Mouse (Mus musculus) neural tube, embryonic 11.5 days (tissue): ENCODE data around the gene Rpp14. TPM values are rescaled to one million over a fixed set of nuclear protein-coding genes. Genes with fewer than 3 reads are reported as not detected.

Experiments used
- ATAC-seq: fragments of 200-750 bp; cut with Nextera tagmentation; 2 replicates; pipeline ENCODE4 v1.8.0; 2017; ENCODE audit warnings: moderate number of reproducible peaks, mild to moderate bottlenecking, moderate TSS enrichment, moderate library complexity; ENCODE audit not compliant: insufficient read depth, low FRiP score, low TSS enrichment
- DNase-seq: peaks from one replicate; pipeline ENCODE4 v3.0.0-alpha.2; 2015; ENCODE audit warnings: low spot score
- H3K27ac ChIP-seq: fragments of 300-500 bp; sonication (generic); 2 replicates; pipeline ENCODE4 v1.5.1; 2014; ENCODE audit warnings: low read depth, mild to moderate bottlenecking, low read length
- H3K27me3 ChIP-seq: fragments of 300-500 bp; sonication (generic); 2 replicates; pipeline ENCODE4 v1.6.1; 2014; ENCODE audit warnings: mild to moderate bottlenecking, low read length, mixed read lengths; ENCODE audit not compliant: control insufficient read depth, insufficient read depth
- H3K36me3 ChIP-seq: fragments of 300-500 bp; sonication (generic); 2 replicates; pipeline ENCODE4 v1.6.1; 2014; ENCODE audit warnings: mild to moderate bottlenecking, low read length, moderate library complexity, mixed read lengths; ENCODE audit not compliant: control insufficient read depth, insufficient read depth
- H3K4me1 ChIP-seq: fragments of 300-500 bp; sonication (generic); 2 replicates; pipeline ENCODE4 v1.6.1; 2014; ENCODE audit warnings: low read length, mixed read lengths; ENCODE audit not compliant: control insufficient read depth, insufficient read depth
- H3K4me2 ChIP-seq: fragments of 300-500 bp; sonication (generic); 2 replicates; pipeline ENCODE4 v1.6.1; 2014; ENCODE audit warnings: low read depth, mild to moderate bottlenecking, moderate library complexity
- H3K4me3 ChIP-seq: fragments of 300-500 bp; sonication (generic); 2 replicates; pipeline ENCODE4 v1.5.1; 2014; ENCODE audit warnings: low read depth, low read length
- H3K9ac ChIP-seq: fragments of 300-500 bp; sonication (generic); 2 replicates; pipeline ENCODE4 v1.6.1; 2014; ENCODE audit warnings: mild to moderate bottlenecking, low read length
- H3K9me3 ChIP-seq: fragments of 300-500 bp; sonication (generic); 2 replicates; pipeline ENCODE4 v1.6.1; 2016; ENCODE audit warnings: low read length; ENCODE audit not compliant: control insufficient read depth
- WGBS: fragments of 180-500 bp; shearing (Covaris S2); extraction: QIAGEN DNeasy Blood & Tissue Kit; methylation state at CpG from one replicate; pipeline ENCODE4 v1.1.7; 2014; 5-methylcytosine and 5-hydroxymethylcytosine counted together
- polyA plus RNA-seq: library from polyadenylated mRNA; unstranded; fragments of >200 nt; fragmentation: Nextera tagmentation; extraction: Ambion mirVana; gene quantifications from 2 replicates; pipeline ENCODE4 v1.2.1, GENCODE M21; 2014

Rpp14 gene
- polyA plus RNA-seq, 1 experiment from 2014 or later = 55.1 TPM

- Histone ChIP-seq H3K9me3 (0 out of 2 replicates have a peak, but pooled peaks cover under 1% of the 10 kb centered on the region), H3K4me3 (peak overlapping the region; percentile 63), H3K27me3 (no peaks in the 10 kb centered on the region), H3K4me1 (no peaks in the 10 kb centered on the region; the same call in 1 of the 2 replicates), H3K9ac (peak overlapping the region; percentile 79), H3K27ac (peak overlapping the region; percentile 78; the same call in 1 of the 2 replicates), H3K36me3 (0 out of 2 replicates have a peak, but pooled peaks cover 2% of the 10 kb centered on the region), H3K4me2 (peak overlapping the region; percentile 64)
- DNase-seq (no peak), ATAC-seq (peak; percentile 62)
- 8% methylated on average over 11 of the region's 11 CpGs for WGBS
Measured at GRCm38 (mm10) chr14:8080718-8081117, 551 bp downstream of the Rpp14 start.

GRCm38 (mm10) chr14:8082949-8083348 lies 2.8 kb downstream of the Rpp14 start:
- ATAC-seq (no peak), DNase-seq (no peak)

GRCm38 (mm10) chr14:8089016-8089415 lies 8.8 kb downstream of the Rpp14 start:
- Histone ChIP-seq H3K36me3 (peaks cover 9% of the 10 kb centered on the region; the same call in 1 of the 2 replicates), H3K27me3 (no peaks in the 10 kb centered on the region), H3K27ac (no peak overlapping the region), H3K9ac (no peak overlapping the region), H3K9me3 (no peaks in the 10 kb centered on the region), H3K4me3 (no peak overlapping the region), H3K4me2 (no peak overlapping the region), H3K4me1 (no peaks in the 10 kb centered on the region)
- WGBS = 95% methylated on average over 2 of the region's 2 CpGs
- ATAC-seq (no peak), DNase-seq (no peak)

More at GRCm38 (mm10) chr14:8082949-8083348, 2.8 kb downstream of the Rpp14 start:
- H3K9me3 ChIP-seq = no peaks in the 10 kb centered on the region
- H3K36me3 ChIP-seq = peaks cover 5% of the 10 kb centered on the region; the same call in 1 of the 2 replicates
- no peak overlapping the region for H3K4me2 ChIP-seq
- no peak overlapping the region for H3K9ac ChIP-seq
- no peak overlapping the region for H3K4me3 ChIP-seq
- H3K4me1 ChIP-seq = no peaks in the 10 kb centered on the region; the same call in 1 of the 2 replicates
- whole genome bisulfite sequencing = 93% methylated on average over 1 of the region's 1 CpGs
- no peak overlapping the region for H3K27ac ChIP-seq
- H3K27me3 ChIP-seq = no peaks in the 10 kb centered on the region

- 92% methylated on average over 2 of the region's 2 CpGs for WGBS
Measured at GRCm38 (mm10) chr14:8092573-8092972, 12.4 kb downstream of the Rpp14 start.

GRCm38 (mm10) chr14:8093427-8093826 lies 13.3 kb downstream of the Rpp14 start:
- no peaks in the 10 kb centered on the region for H3K4me1 ChIP-seq
- no peak overlapping the region for H3K4me3 ChIP-seq
- H3K4me2 ChIP-seq = no peak overlapping the region
- ATAC-seq (no peak), DNase-seq (peak; percentile 18)
- no peak overlapping the region for H3K27ac ChIP-seq
- H3K27me3 ChIP-seq = no peaks in the 10 kb centered on the region
- H3K9ac ChIP-seq = no peak overlapping the region
- no peaks in the 10 kb centered on the region for H3K9me3 ChIP-seq
- H3K36me3 ChIP-seq = peaks cover 3% of the 10 kb centered on the region; the same call in 1 of the 2 replicates
- WGBS = 53% methylated on average over 5 of the region's 5 CpGs

More at GRCm38 (mm10) chr14:8092573-8092972, 12.4 kb downstream of the Rpp14 start:
- Histone ChIP-seq H3K27ac (no peak overlapping the region), H3K36me3 (peaks cover 3% of the 10 kb centered on the region; the same call in 1 of the 2 replicates), H3K9me3 (no peaks in the 10 kb centered on the region), H3K4me3 (no peak overlapping the region), H3K4me2 (no peak overlapping the region), H3K9ac (no peak overlapping the region), H3K4me1 (no peaks in the 10 kb centered on the region), H3K27me3 (no peaks in the 10 kb centered on the region)
- DNase-seq (no peak), ATAC-seq (no peak)

GRCm38 (mm10) chr14:8094931-8095561 lies 14.9 kb downstream of the Rpp14 start:
- H3K27ac ChIP-seq = no peak overlapping the region
- DNase-seq = no peak
- ATAC-seq = no peak
- 76% methylated on average over 3 of the region's 3 CpGs for WGBS
- H3K27me3 ChIP-seq = no peaks in the 10 kb centered on the region
- H3K4me2 ChIP-seq = no peak overlapping the region
- H3K36me3 ChIP-seq = no peaks in the 10 kb centered on the region
- H3K9me3 ChIP-seq = no peaks in the 10 kb centered on the region
- no peaks in the 10 kb centered on the region for H3K4me1 ChIP-seq
- H3K9ac ChIP-seq = no peak overlapping the region
- H3K4me3 ChIP-seq = no peak overlapping the region

GRCm38 (mm10) chr14:8095562-8095950 lies 15.4 kb downstream of the Rpp14 start:
- no peak for ATAC-seq
- Histone ChIP-seq H3K9ac (no peak overlapping the region), H3K36me3 (no peaks in the 10 kb centered on the region), H3K4me1 (no peaks in the 10 kb centered on the region), H3K27me3 (no peaks in the 10 kb centered on the region), H3K4me2 (no peak overlapping the region), H3K4me3 (no peak overlapping the region), H3K9me3 (no peaks in the 10 kb centered on the region), H3K27ac (no peak overlapping the region)
- WGBS = 80% methylated on average over 7 of the region's 7 CpGs
- DNase-seq = no peak

- DNase-seq (peak; percentile 92), ATAC-seq (peak; percentile 93)
- Histone ChIP-seq H3K4me3 (peak within 1 kb of the TSS; percentile 91), H3K27ac (peak within 1 kb of the TSS; percentile 42; the same call in 1 of the 2 replicates), H3K9me3 (no peaks in the 10 kb centered on the region), H3K4me1 (no peaks in the 10 kb centered on the region), H3K4me2 (peak within 1 kb of the TSS; percentile 63), H3K9ac (peak within 1 kb of the TSS; percentile 78), H3K36me3 (no peaks in the 10 kb centered on the region), H3K27me3 (no peaks in the 10 kb centered on the region)
- under 1% methylated on average over 69 of the region's 89 CpGs for WGBS
Measured at GRCm38 (mm10) chr14:8097978-8098686, 18.0 kb downstream of the Rpp14 start, which contains the start of gene Pxk. Gene Pxk, plus strand, starts transcription at chr14:8098211.
